Mouse (Mus musculus) embryo, embryonic 11.5 days (tissue): ENCODE results near the gene Hils1.

Experiments used
- DNase-seq: peaks from one replicate; pipeline ENCODE4 v3.0.0-alpha.2; 2012; ENCODE audit warnings: low read depth, low spot score

Gene Hils1

DNA sequence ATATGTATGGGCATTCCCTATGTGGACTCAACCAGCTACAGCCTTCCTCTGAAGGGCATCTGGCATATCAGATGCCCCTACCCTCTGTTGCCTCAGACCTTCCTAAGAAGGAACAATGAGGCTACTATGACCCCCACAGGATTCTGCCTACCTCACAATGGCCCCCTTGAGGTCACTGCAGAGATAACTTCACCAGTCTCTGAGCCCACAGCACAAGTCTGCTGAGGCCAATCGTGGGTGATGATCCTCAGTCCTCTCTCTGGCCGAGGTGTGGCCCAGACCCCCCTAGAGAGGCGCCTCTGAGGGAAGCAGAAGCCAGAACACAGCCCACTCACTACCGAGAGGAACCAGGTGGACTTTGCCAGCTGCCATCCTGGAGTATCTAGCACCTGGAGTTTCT is at the start of gene Hils1:
Gene Hils1 (plus strand): TSS at position 175 of the 400 bp plus-strand sequence.
- no peak for DNase-seq

DNA sequence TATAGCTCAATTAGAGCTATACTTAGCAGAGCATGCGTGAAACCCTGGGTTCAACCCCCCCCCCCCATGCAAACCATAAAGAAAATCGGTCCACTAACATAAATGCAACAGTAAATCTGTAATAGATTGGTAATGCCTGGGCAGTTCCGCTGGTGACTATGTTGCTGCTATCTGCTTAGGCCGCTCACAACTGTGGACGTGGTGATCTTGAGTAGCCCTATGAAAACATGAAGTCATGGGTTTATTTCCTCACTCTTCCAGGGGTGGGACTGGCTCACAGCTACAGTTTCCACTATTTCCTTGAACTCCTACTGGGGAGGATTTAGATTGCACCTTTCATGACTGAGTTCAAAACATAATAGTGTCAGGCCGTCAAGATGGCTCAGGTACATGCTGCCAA is 49.7 kb upstream of the Hils1 start:
- DNase-seq = no peak

DNA sequence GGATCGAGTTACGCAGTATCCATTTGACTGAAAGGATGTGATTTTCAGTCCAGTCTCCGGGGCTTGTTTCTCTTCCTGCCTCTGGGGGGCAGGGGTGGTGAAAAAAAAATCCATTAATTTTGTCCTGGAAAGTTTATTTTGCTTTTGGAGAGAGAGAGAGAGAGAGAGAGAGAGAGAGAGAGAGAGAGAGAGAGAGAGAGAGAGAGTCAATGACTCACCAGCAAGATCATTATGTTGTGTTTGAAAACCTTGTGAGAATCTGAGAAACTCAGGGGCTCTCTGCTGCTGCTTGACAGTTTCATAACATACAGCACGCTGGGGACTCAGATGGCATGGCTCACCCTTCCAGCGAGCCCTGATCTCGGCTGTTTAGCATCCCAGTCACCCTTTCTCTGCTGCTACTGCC is 46.4 kb upstream of the Hils1 start:
- DNase-seq = no peak

DNA sequence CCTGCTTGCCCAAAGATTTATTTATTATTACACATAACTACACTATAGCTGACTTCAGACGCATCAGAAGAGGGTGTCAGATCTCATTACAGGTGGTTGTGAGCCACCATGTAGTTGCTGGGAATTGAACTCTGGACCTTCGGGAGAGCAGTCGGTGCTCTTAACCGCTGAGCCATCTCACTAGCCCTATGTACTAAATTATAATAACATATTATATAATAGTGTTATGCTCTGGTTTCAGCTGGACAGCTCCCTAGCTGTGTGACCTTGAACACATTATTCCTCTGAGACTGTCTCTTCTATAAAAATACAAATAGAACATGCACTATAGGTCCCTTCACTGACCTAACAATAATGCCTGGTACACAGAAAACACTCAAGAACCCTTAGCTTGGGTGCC is 42.4 kb upstream of the Hils1 start:
- DNase-seq = no peak

DNA sequence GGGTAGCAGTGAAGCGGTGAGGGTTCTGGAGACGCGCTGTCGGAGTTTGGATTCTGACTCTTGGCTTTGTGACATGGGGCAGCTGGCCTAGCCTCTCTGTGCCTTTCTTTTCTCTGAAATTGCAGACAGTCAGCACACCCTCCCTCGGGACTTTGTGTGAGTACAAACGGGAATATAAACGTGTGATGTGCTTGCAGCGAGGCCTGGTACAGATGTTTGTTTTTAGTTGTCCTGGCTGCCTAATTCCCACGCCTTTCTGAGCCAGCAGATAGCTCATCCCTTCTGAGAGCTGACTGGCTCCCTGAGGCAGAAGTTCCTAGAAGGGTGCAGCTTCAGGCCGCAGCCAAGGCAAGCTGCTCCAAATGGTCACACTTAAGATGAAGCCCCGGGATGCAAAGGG is 41.0 kb upstream of the Hils1 start:
- DNase-seq = no peak

DNA sequence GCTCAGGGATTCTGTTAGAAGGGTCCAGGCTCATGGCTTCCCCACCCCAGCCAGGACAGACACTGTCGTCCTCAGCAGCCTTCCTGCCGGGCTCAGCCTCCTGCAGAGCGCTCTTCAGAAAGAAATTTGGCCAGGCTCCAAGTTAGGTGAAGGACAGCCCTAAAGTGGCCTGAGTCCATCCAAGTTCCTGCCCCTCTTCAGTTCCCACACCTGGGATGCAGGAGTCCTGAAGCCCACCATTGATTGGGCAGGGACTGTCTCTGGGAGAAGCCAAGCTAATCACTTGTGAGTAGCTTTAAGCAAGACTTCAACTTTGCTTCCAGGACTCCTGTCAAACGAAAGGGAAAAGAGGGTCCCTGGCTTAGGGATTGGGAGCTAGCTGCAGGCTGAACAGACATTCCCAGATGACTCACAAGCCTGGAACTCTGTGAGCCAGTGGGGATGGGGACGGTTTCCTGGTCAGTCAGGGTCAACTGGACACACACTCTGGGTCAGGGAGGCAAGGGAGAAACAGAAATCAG is 39.6 kb upstream of the Hils1 start:
- DNase-seq = no peak

DNA sequence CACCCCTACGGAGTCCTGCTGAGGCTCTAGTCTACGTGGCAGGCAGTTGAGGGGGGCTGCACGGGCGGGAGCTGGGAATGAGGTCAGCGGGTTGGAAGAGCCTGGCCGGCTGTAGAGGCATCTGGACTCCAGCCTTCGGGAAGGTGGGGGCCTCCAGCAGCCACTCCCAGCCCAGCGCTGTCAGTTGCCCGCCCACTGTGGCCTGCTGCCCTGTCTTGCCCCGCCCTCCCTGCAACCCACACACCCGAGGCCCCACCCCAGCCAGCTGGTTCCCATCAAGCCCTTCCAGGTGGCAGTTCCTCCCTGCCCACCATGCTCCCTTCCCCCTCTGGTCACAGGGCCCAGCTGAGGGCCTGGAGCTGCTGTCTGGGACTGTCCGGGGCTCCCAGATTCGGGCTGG is 38.6 kb upstream of the Hils1 start:
- peak; percentile 83 for DNase-seq

DNA sequence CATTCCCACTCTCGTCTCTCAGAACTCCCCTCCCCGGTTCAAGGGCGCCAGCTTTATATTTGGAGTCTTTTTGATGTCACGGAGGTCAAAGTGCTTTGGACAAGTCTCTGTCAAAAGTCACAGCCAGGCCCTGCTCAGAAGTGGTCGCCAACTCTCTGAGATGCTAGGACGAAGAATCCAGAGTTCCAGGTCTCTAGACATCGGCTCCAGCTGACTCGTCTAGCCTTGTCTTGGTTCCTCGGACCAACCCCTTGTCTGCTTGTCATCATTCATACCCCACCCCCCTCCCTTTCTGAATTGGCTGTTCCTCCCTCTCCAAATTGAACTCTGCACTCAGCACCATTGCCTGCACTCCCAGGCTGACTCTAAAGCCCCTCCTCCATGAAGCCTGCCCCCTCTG is 37.8 kb upstream of the Hils1 start:
- DNase-seq = no peak

DNA sequence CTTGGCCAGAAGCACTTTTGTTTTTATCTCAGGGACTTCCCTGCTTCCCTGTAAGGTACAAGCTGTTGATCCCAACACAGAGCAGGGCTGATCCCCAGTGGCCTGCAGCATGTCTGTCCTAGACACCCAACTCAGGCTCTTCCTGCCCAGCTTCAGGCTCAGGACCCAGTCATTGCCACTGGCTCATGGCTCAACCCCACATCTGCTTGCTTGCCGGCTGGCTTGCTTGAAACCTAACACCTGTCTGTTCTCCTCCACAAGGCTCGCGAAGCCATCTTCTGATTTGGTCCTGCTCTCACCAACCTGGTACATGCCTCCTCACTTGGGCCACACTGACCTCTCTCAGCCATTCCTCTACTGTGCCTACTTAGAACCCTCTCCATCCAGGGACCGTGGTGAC is 37.2 kb upstream of the Hils1 start:
- no peak for DNase-seq

DNA sequence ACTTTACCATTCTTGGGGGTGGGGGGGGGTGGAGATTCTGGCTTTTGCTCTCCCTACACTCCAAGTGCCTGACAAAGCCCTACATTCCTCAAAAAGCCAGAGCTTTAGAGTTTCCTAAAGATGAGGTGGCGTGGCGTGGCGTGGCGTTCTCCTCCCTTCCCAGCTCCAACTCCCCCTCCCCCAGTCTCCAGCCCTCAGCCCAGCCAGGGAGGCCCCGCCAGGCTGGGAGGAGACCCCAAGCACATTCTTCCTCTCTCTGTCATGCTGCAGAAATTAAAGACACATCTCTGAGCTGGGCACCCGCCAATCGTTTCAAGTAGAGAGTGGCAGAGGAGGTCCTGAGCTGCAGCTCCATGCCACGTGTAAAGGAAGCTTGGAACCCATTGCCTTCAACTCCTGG is 33.8 kb upstream of the Hils1 start:
- DNase-seq = no peak

DNA sequence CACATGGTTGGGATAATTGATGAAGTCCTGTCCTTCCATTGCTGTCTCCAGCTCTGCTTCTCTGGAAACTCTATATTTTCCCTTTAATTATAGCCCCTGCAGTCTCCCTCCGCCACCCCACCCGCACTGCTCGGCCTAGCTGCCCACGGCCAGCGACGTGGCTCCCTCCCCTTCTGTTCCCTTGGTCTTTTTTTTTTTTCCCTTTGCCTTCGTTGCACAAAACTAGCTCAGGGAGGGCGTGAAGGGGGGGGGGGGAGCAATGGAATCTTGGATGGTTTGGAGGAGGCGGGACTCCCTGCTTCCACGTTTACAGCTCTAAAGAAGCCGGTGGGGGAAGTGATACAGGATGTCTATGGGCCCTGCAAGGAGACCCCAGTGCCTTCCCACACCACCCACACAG is 32.9 kb upstream of the Hils1 start:
- no peak for DNase-seq

DNA sequence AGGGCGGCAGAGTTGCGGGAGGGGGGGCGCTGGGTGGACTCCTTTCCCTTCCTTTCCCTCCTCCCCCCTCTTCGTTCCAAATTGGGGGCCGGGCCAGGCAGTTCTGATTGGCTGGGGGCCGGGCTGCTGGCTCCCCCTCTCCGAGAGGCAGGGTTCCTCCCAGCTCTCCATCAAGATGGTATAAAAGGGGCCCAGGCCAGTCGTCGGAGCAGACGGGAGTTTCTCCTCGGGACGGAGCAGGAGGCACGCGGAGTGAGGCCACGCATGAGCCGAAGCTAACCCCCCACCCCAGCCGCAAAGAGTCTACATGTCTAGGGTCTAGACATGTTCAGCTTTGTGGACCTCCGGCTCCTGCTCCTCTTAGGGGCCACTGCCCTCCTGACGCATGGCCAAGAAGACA is 31.3 kb upstream of the Hils1 start, which contains the start of gene Col1a1:
Gene Col1a1 (plus strand): TSS at position 180 of the 400 bp plus-strand sequence.
- DNase-seq = no peak

DNA sequence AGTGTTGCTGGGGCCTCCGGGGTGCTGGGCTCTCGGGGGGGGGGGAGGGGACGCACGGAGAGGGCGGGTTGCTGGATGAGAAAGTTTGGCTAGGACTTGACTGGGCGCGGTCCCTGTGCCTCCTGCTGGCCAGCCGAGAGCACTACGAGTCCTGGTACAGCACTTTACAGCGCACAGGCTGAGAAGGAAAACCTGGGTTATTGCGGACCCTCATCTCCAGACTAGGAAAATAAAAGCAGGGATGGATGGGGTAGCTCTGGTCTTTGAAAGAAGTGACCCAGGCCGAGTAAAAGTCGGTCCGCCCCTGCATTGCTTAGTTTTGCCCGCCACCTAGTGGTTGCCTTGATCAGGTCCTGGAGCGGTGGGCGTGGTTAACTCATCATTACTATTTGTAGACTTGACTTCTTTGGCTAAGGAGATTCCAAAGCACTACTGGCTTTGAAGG is 30.5 kb upstream of the Hils1 start:
- DNase-seq = peak; percentile 90

DNA sequence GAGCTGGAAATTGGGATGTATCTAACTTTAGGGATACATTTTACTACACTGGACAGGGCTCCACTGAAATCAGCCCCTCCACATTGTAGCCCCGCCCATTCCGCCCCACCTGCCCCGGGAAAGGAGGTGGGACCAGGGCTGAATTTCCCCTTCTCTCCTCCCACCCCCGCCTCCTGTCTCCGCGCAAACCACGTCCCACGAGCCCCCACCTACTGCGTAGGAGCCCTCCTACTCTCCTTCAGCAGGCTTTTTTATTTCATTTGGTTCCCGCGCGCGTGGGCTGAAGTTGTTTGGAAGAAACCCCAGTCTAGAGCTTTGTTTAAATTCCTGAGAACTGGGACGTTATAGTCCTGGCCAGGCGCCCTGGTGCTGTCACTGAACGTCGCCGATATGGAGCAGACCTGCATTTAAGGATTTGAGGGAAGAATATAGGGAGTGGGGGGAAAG is 30.0 kb upstream of the Hils1 start:
- no peak for DNase-seq

DNA sequence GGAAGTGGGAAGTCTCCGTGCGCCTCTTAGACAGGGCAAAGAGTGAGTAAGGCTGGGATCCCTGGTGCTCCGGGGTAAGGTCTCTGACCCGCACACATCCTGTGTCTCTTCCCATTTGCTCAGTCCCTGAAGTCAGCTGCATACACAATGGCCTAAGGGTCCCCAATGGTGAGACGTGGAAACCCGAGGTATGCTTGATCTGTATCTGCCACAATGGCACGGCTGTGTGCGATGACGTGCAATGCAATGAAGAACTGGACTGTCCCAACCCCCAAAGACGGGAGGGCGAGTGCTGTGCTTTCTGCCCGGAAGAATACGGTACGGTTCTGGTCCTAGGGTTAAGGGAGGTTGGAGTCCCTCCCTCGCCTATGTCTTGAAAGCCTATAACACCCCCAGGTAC is 29.6 kb upstream of the Hils1 start:
- no peak for DNase-seq

DNA sequence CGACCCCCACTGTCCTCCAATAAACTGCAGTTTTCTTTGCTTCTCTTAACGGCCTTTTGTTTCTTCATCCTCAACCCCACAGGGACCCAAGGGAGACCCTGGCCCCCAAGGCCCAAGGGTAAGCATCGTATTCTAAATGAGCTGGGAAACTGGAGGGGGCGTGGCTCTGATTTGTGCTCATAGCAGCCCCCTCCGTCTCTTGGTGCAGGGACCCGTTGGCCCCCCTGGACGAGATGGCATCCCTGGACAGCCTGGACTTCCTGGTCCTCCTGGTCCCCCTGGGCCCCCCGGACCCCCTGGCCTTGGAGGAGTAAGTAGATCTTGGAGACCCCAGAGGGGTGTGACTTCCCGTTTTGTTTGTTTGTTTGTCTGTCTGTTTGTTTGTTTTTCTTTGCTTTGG is 29.1 kb upstream of the Hils1 start:
- DNase-seq = no peak

DNA sequence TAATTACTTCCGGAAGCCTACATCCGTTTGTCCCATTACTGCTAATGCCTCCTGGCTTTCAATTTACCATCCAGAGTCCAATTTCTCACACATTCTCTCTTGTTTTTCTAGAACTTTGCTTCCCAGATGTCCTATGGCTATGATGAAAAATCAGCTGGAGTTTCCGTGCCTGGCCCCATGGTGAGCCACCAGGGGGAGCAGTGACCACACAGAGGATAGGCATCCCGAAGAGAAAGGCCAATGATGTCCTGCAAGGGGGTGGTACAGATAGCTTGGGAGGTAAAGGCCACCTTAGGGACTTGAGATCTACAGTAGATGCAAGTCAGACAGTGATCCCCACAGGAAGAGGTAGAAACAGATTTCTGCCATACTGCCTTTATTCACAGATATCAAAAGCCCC is 28.1 kb upstream of the Hils1 start:
- no peak for DNase-seq

DNA sequence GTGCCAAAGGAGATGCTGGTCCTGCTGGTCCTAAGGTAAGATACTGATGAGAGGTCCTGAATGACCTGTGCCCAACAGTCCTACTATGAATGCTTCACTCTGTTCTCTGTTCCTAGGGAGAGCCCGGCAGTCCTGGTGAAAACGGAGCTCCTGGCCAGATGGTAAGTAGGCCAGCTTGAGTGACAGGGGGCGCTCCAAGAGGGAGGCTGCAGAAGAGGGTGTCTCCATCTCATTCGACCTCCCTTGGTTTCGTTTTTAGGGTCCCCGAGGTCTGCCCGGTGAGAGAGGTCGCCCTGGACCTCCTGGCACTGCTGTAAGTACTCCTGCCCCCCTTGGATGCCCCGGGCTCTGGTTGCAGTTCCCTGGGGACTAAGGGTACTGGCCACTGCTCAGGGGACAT is 26.3 kb upstream of the Hils1 start:
- DNase-seq = no peak

DNA sequence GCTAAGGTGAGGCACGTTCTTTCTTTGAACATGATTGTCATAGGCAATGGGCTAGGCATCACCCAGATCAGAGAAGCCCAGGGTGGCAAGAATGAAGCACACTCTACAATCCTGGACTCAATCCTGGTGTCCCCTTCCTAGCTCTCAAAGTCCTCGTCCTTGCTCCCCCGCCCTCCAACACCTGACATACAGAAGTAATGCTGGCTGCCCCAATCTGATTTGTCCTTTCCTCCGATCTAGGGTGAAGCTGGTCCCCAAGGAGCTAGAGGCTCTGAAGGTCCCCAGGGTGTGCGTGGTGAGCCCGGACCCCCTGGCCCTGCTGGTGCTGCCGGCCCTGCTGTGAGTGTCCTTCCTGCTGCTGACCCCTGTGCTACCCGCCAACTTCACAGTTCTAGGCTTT is 25.6 kb upstream of the Hils1 start:
- DNase-seq = no peak

DNA sequence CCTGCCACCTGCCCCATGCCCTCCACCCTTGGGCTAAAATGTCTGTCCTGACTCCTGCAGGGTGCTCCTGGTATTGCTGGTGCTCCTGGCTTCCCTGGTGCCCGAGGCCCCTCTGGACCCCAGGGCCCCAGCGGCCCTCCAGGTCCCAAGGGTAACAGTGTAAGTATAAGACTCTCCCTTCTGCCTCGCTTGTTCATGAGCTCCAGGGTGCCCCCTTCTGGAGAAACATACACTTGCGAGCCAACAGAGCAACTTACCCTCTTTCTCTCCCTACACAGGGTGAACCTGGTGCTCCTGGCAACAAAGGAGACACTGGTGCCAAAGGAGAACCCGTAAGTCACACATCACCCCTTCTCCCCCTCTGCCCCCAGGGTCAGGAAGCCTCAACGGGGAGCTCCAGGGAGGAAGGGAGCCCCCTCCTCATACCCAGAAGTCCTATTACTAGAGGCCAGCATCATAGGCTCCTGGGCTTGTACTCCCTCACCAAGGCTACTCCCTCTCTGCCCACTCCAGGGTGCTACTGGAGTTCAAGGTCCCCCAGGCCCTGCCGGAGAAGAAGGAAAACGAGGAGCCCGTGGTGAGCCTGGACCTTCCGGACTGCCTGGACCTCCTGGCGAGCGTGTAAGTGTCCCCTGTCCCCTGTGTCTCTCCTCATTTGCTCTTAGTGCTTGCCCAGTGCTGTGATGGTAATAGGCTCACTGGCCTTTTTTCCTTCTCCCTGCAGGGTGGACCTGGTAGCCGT is 24.9 kb upstream of the Hils1 start:
- DNase-seq = no peak

DNA sequence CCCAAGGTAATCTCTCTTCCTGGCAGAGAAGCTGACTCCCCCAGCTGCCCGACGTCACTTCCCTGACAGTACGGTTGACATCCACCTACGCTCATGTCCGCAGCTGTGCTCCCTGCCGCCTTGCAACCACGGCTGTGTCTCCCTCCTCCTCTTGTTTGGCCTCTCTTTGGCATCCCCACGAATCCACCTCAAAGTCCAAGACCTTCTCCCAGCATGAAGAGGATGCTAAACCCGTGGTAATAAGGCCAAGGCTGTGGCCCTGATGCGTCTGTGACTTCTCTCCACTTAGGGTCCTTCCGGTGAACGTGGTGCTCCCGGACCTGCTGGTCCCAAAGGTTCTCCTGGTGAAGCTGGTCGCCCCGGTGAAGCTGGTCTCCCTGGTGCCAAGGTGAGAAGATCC is 24.3 kb upstream of the Hils1 start:
- DNase-seq = no peak

DNA sequence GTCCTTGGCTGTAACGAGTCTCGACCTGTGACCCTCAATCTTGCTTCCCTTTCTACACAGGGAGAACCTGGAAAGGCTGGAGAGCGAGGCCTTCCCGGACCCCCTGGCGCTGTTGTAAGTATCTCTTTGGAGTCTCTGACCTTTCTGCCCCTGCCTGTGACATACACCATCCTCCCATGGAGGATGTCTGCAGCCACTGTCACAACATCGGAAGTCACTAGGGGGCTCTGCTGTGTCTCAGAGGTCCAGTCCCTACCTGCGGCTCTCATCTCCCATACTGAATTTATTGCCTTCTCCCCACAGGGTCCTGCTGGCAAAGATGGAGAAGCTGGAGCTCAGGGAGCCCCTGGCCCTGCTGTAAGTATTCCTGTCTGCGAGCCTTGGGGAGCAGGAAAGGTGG is 23.1 kb upstream of the Hils1 start:
- DNase-seq = no peak

DNA sequence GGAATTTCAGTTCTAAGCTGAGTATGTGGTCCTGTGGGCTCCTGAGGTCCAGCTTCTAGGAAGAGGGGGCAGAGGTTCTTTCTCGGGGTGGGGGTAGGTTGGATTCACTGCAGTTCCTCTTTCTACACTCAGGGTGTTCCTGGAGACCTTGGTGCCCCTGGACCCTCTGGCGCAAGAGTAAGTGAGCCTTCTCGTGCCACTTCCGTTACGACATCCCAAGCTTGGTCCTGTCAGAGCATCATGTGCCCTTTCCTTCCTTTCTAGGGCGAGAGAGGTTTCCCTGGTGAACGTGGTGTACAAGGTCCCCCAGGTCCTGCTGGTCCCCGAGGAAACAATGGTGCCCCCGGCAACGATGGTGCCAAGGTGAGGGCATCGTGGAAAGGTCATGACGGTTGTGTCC is 22.2 kb upstream of the Hils1 start:
- DNase-seq = no peak

DNA sequence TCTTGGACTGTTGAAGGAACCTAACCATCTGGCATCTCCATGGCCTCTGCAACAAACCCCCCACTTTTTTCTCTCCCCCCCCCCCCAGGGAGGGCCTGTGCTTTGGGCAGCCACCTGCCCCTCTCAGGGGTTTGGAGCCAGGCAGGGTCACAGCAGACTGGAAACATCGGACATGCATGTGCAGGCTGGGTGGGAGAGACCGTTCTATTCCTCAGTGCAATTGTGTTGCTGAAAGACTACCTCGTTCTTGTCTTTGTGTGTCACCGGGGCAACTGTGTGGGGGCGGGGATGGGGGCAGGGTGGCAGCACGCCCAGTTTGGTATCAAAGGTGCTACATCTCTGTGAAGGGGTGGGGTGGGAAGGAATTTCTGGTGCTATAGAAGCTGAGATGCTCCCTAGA is 15.2 kb upstream of the Hils1 start:
- no peak for DNase-seq
